Mouse (Mus musculus): Measurements from ENCODE around the gene Dtx3.
A peak's percentile ranks its signal among the peaks of the same experiment; 100 is the strongest.

Gene Dtx3

GRCm38 (mm10) chr10:127185101-127185500, 10.4 kb downstream of the Dtx3 start:
- DNase-seq: peak; percentile 82

- peak; percentile 36 for DNase-seq
Observed at GRCm38 (mm10) chr10:127183759-127184158, 11.8 kb downstream of the Dtx3 start.

GRCm38 (mm10) chr10:127182624-127183023, 12.9 kb downstream of the Dtx3 start:
- no peak for DNase-seq

GRCm38 (mm10) chr10:127181566-127181965, 14.0 kb downstream of the Dtx3 start:
- DNase-seq: no peak

- no peak for DNase-seq
Observed at GRCm38 (mm10) chr10:127180695-127181047, 14.9 kb downstream of the Dtx3 start.

- DNase-seq: peak; percentile 42
Observed at GRCm38 (mm10) chr10:127179871-127180694, 15.4 kb downstream of the Dtx3 start, which contains the start of gene Slc26a10. Gene Slc26a10, minus strand, starts transcription at chr10:127180645.

GRCm38 (mm10) chr10:127178286-127179027, 17.1 kb downstream of the Dtx3 start:
- DNase-seq: peak; percentile 32

GRCm38 (mm10) chr10:127177719-127178118, 17.8 kb downstream of the Dtx3 start:
- peak; percentile 92 for DNase-seq

- DNase-seq: no peak
Observed at GRCm38 (mm10) chr10:127177235-127177634, 18.3 kb downstream of the Dtx3 start.

- no peak for DNase-seq
Observed at GRCm38 (mm10) chr10:127176756-127177155, 18.8 kb downstream of the Dtx3 start.

- no peak for DNase-seq
Observed at GRCm38 (mm10) chr10:127176228-127176627, 19.3 kb downstream of the Dtx3 start.

GRCm38 (mm10) chr10:127174170-127174569, 21.4 kb downstream of the Dtx3 start:
- DNase-seq: no peak

GRCm38 (mm10) chr10:127173148-127174065, 22.1 kb downstream of the Dtx3 start:
- DNase-seq: no peak

GRCm38 (mm10) chr10:127171631-127172200, 23.8 kb downstream of the Dtx3 start:
- no peak for DNase-seq

GRCm38 (mm10) chr10:127170837-127171272, 24.7 kb downstream of the Dtx3 start:
- peak; percentile 82 for DNase-seq

GRCm38 (mm10) chr10:127170002-127170401, 25.5 kb downstream of the Dtx3 start:
- peak; percentile 67 for DNase-seq

- DNase-seq: no peak
Observed at GRCm38 (mm10) chr10:127167614-127168192, 27.8 kb downstream of the Dtx3 start.

GRCm38 (mm10) chr10:127166771-127167613, 28.5 kb downstream of the Dtx3 start:
- no peak for DNase-seq

GRCm38 (mm10) chr10:127166404-127166715, 29.2 kb downstream of the Dtx3 start:
- no peak for DNase-seq

- DNase-seq: peak; percentile 70
Observed at GRCm38 (mm10) chr10:127165654-127166403, 29.7 kb downstream of the Dtx3 start.

- DNase-seq: no peak
Observed at GRCm38 (mm10) chr10:127165354-127165653, 30.2 kb downstream of the Dtx3 start.

Measured in retina, postnatal 1 day (tissue).